Mouse (Mus musculus) v-Abl transformed pro-B cells (cell line): ENCODE results near the gene Trio.

Source experiments
- in situ Hi-C, 2 experiments: fragments of 400-800 bp; cut with MboI; formaldehyde crosslinking; loops; one replicate each; pipeline ENCODE4 v1.15.1; 2025; ENCODE audit not compliant: unreplicated experiment in 2 of 2

Gene Trio

GRCm38 (mm10) chr15:28041158-28041865 is 15.7 kb upstream of the Trio start:
- in situ Hi-C loops: no loop called here

DNA sequence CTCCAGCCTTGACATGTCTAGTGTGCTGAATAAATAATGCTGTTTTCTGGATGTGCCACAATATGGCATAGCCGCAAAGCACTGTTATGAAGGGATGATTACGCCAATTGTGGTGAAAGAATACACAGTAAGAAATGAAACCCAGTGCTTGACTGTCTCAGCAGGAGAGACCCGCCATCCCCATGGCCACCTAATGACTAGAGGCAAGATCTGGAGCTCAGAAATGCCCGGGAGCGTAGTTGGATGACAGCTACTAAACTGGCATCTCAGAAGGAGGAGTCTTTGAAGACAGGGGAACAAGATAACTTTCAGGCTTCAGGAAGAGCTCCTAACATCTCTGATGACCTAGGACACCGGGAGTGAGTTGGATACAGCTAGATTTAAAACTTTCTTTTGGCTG is 12.0 kb upstream of the Trio start:
- in situ Hi-C loops: no loop called here

DNA sequence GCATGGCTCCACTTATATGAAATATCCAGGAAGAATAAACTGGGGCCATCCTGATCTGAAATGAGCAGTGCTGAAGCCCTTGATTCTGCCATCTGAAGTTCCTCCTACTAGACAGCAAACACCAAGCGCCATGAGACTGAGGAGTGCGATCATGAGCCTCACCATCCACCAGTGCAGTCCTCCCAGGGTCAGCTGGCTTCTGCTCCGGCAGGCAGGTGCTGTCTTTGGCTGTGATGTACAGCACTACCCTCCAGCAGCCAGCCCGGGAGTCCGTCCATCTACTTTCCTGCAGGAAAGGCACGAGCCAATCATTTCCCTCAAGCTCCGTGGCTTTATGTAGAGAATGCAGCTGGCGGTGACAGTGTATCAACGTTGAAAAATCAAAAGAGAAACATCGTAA is 10.0 kb upstream of the Trio start:
- in situ Hi-C loops: no loop called here

DNA sequence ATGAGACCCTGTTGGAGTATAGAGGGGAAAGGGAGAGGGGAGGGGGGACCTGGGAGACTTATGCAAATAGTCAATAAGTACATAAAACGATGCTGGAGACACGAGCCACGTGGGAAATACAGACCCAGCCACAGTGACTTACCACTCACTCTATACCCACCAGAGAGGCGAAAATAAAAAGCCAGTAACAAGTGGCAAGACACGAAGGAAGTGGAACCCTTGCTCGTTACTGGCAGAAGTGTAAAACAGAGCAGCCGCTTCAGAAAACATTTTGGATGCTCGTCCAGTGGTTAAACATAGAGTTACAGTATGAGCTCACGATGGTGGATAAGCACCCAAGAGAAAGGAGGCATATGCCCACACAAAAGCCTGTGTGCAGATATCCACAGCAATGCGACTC is 9.0 kb upstream of the Trio start:
- in situ Hi-C loops: loop anchor here in 1 of 2 experiments (5.0 kb wide), 1 partner anchor 112 kb away; no protein-coding TSS in a partner anchor

GRCm38 (mm10) chr15:28029371-28029770 is 3.7 kb upstream of the Trio start:
- in situ Hi-C loops: loop anchor here in 1 of 2 experiments (5.0 kb wide), 1 partner anchor 107 kb away; no protein-coding TSS in a partner anchor

DNA sequence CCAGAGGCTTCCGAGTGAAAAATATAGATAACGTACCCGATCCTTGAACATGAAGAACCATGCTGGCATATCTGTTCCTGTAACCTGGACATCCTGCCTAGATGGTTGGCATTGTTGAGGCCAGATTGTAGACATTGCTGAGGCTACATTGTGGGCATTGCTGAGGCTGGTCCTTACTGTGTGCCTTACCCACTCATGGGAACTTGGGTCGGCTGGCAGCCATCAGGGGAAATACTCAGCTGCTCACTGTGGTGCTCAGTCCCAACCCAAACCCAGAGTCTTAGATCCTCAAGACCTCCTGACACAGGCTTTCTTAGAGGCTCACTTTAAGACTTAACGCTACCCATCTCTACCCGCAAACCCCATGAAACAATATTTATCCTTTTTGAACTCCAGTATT is 2.9 kb upstream of the Trio start:
- in situ Hi-C loops: loop anchor here in 1 of 2 experiments (5.0 kb wide), 1 partner anchor 106 kb away; no protein-coding TSS in a partner anchor

GRCm38 (mm10) chr15:28026167-28026481 is 476 bp upstream of the Trio start:
- in situ Hi-C loops: loop anchor here in 1 of 2 experiments (5.0 kb wide), 1 partner anchor 104 kb away; no protein-coding TSS in a partner anchor

- in situ Hi-C loops: loop anchor here in 1 of 2 experiments (5.0 kb wide), 1 partner anchor 103 kb away; no protein-coding TSS in a partner anchor
Measured at GRCm38 (mm10) chr15:28024965-28025338, 696 bp downstream of the Trio start.

GRCm38 (mm10) chr15:28024031-28024964 is 1.4 kb downstream of the Trio start:
- in situ Hi-C loops: no loop called here

- in situ Hi-C loops: no loop called here
Measured at GRCm38 (mm10) chr15:28021591-28022209, 3.9 kb downstream of the Trio start.

DNA sequence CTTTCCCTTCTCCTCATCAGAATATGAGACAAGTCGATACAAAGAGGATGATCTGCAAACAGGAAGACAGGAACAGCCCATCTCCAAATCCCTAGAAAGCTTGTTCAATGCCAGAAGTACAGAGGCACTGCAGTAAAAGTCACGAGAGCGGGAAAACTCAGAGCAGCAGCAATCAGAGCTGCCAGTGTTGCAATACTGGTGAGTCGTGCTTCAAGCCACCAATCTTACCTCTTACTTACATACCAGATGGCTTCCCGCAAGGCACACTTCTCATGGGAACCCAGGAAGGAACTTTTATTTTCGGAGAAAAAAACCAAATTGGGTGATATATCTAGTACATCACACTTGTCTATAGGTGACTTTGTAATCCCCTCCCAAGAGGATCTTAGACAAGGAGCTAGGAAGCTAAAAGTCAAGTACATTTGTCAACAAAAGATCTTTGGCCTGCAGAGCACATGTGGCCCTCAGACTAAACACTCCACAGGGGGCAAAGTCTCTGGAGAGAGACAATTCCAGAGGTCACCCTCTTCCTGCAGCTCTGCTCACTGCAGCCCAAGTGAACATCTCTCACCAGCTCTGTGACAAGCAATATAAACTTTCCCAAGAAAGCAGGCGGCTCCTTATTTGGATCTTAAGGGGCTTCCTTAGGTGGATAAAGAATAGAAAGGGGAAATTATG is 6.1 kb downstream of the Trio start:
- in situ Hi-C loops: no loop called here

GRCm38 (mm10) chr15:28007516-28007915 is 18.1 kb downstream of the Trio start:
- in situ Hi-C loops: no loop called here

- in situ Hi-C loops: no loop called here
Measured at GRCm38 (mm10) chr15:28004192-28004767, 21.4 kb downstream of the Trio start.

DNA sequence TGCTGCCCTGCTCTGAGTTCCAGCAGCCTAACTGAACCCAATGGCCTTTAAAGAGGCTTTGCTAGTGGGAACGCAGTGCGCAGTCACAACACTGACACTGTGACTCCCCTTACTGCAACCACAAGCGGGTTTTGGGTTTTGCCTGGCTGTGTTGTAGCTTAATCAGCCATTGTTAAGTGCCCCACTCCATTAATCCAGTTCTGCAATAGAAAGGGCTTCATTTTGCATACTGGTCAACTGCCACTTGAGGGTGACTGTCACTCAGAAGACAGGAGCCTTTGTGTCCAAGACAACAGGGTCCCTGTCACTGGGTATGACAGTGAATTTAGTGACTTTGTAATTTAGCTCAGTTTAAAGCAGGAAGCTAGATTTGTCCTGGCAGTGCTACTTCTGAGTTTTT is 23.1 kb downstream of the Trio start:
- in situ Hi-C loops: no loop called here

GRCm38 (mm10) chr15:28001299-28001698 is 24.3 kb downstream of the Trio start:
- in situ Hi-C loops: no loop called here

DNA sequence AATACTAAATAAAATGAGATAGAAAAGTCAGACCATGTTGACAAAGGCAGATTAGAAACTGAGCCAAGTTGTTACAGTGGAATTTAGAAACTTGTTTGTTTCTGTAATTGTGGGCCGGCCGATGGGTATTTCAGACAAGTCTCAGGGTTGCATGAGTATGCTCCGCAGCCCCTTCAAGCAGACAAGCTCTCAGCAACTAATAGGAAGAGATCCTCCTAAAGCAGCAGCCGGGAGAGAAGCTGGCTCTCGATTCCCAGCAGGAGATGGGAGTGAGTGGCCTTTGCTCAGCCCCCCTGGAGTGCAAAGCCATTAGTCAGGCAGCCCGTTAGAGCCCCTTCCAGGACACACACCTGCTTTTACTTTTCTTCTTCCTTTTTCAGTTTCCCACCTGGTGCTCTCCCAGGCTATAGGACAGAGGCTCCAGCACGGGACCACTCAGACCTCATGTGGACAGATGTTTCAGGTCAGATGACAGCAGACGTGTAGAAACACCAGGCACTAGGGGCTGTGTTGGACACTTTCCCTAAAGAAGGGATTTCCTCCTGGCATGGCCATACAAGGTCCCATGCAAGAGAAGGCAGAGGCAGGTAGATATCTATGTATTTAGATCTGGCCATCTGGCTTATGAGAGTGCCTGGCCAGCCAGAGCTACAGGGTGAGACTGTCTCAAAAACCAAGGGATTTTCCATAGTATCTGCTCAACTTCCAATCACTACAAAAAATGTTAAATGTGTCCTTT is 26.9 kb downstream of the Trio start:
- in situ Hi-C loops: no loop called here

DNA sequence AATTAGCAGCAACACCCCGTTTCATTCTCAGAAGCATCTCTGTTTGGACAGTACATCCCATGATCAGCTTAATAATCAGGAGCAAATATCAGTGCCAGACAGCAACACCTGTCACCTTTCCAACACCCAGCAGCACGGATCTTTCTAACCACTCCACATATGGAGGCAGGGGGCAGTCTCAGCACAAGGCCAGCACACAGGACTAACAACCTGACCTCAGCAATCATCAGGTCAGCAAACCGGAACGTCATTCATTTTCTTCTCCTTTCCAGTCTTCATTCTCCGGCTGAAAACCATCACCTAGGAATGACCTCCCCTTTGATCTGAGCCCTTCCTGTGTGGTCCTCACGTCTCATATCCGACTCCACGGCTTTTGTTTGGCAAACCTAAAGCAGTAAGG is 27.7 kb downstream of the Trio start:
- in situ Hi-C loops: no loop called here

DNA sequence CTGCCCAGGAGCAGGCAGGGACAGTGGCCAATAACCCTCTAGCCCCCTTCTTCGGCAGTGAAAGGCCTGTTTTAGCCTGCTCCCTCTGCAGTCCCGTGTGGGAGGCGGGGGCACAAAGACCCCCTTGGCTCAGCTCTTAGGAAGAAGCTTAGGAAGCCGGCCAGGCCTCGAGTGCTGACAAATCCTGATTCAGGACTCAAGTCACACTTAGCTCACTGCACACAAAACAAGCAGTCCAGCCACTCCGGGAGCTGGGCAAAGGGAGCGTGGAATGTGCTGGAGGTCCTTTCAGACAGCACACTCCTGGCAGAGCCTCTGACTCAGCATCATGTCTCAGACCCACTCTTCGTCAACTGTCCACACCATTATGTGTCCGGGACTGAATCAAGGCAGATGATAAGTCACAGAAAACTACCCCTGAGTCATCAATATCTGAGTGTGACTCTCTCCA is 28.2 kb downstream of the Trio start:
- in situ Hi-C loops: no loop called here

- in situ Hi-C loops: no loop called here
Measured at GRCm38 (mm10) chr15:27996750-27997149, 28.9 kb downstream of the Trio start.
